Mouse (Mus musculus): Measurements from ENCODE around the gene Dbp.

DNA sequence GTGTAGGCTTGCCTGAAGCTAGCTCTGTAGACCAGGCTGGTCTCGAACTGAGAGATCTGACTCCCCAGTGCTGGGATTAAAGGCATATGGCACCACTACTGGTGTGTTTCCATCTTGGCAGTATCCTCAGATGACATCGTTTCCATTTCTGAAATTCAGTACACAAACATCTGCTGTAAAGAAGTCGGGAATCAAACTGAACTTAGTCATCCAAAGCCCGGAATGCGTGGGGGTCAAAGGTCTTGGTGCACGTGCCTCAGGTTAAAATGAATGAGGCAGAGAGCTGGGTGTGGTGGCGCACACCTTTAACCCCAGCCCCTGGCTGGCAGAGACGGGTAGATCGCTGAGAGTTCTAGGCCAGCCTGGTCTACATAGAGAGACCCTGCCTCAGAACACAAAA, 45.3 kb downstream of the Dbp start:
- TF ChIP-seq CHD2 (IDR thresholded peaks at IDR 0.05; ENCODE audit: low read depth, low read length), result no peak
- no peak for TF ChIP-seq ZC3H11A (IDR thresholded peaks at IDR 0.05; ENCODE audit: borderline replicate concordance, low read depth, low read length)

All from ES-E14 (cell line).